Mouse (Mus musculus) bone marrow, adult 2 months (tissue): ENCODE results near the gene H2-M10.1. TPM values are rescaled to one million over a fixed set of nuclear protein-coding genes. Genes with fewer than 3 reads are reported as not detected.
"Not testable (repeated sequence)": the region's sequence is repeated elsewhere in the genome, so short reads cannot be mapped to it uniquely, and the experiment has no call there.

Source experiments
- H3K27ac ChIP-seq: fragments of 200-500 bp; 2 replicates; pipeline ENCODE4 v1.5.1; 2012; ENCODE audit warnings: low read depth, mild to moderate bottlenecking, control low read depth, inconsistent platforms, low read length; ENCODE audit not compliant: control insufficient read depth, poor library complexity, insufficient read depth
- H3K4me1 ChIP-seq: fragments of 200-500 bp; 2 replicates; pipeline ENCODE4 v1.6.1; 2011; ENCODE audit warnings: low read length; ENCODE audit not compliant: control insufficient read depth, insufficient read depth
- H3K4me3 ChIP-seq: fragments of 200-500 bp; replicated peaks from 2 replicates; pipeline ENCODE3; 2011; ENCODE audit warnings: mild to moderate bottlenecking, low read depth, low read length, control low read depth; ENCODE audit not compliant: control insufficient read depth
- CTCF ChIP-seq: fragments of 200-500 bp; IDR thresholded peaks from 2 replicates; pipeline ENCODE4 v1.5.1; 2011; ENCODE audit warnings: low read length, control low read depth; ENCODE audit not compliant: control insufficient read depth, insufficient read depth
- POLR2A ChIP-seq: fragments of 200-500 bp; IDR thresholded peaks from 2 replicates; pipeline ENCODE4 v1.6.1; 2011; ENCODE audit warnings: low read depth, mild to moderate bottlenecking, control low read depth, low read length, borderline replicate concordance; ENCODE audit not compliant: control insufficient read depth
- WGBS: fragments of 180-500 bp; shearing (Covaris S2); methylation state at CpG from one replicate; pipeline ENCODE4 v1.1.7; 2018; 5-methylcytosine and 5-hydroxymethylcytosine counted together
- polyA plus RNA-seq: library from polyadenylated mRNA; stranded (reverse); fragments of >200 nt; gene quantifications from 2 replicates; pipeline ENCODE4 v1.2.4, GENCODE M21; 2011; ENCODE audit warnings: low replicate concordance; ENCODE audit not compliant: missing spikeins, insufficient read depth, insufficient read length

Gene H2-M10.1
- not detected in 2 replicates for polyA plus RNA-seq

DNA sequence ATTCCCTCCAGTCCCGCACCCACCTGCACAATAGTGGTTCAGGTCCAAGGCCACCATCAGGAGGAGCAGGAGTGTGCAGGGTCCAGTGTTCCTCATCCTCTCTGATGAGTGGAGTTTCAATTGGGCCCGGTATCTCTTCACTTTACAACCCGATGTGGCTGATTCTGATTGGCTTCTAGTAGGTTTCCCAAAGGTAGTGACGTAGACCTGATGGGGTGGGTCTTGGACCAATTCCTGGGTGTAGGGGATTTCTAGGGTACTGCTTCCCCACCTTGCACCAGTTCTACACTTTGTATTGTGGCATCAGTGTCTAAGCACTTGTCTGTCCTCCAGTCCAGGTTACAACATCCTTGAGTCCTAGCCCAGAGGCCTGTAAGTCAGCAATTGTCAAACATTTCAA is at the start of gene H2-M10.1:
Gene H2-M10.1 (minus strand): TSS at position 101 of the 400 bp plus-strand sequence.
- Histone ChIP-seq H3K27ac (no peak within 1 kb of the TSS), H3K4me3 (no peak within 1 kb of the TSS), H3K4me1 (no peaks in the 10 kb centered on the region)
- no peak for TF ChIP-seq POLR2A
- no peak for TF ChIP-seq CTCF
- 86% methylated on average over 4 of the region's 4 CpGs for WGBS

DNA sequence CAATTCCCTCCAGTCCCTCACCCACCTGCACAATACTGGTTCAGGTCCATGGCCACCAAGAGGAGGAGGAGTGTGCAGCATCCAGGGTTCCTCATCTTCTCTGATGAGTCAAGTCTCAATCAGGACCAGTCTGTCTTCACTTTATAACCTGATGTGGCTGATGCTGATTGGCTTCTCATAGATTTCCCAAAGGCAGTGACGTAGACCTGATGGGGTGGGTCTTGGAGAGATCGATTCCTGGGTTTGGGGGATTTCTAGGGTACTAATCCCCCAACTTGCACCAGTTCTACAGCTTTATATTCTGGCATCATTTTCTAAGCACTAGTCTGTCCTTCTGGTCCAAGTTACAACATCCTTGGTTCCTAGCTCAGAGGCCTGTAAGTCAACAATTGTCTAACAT is 42.4 kb upstream of the H2-M10.1 start, which contains the start of gene H2-M10.3:
Gene H2-M10.3 (minus strand): TSS at position 101 of the 400 bp plus-strand sequence.
- H3K27ac ChIP-seq, H3K4me3 ChIP-seq, H3K4me1 ChIP-seq: not testable (repeated sequence)
- 78% methylated on average over 2 of the region's 2 CpGs for WGBS

GRCm38 (mm10) chr17:36362404-36362803 is 36.4 kb upstream of the H2-M10.1 start:
- H3K4me1 ChIP-seq, H3K4me3 ChIP-seq, H3K27ac ChIP-seq: not testable (repeated sequence)

DNA sequence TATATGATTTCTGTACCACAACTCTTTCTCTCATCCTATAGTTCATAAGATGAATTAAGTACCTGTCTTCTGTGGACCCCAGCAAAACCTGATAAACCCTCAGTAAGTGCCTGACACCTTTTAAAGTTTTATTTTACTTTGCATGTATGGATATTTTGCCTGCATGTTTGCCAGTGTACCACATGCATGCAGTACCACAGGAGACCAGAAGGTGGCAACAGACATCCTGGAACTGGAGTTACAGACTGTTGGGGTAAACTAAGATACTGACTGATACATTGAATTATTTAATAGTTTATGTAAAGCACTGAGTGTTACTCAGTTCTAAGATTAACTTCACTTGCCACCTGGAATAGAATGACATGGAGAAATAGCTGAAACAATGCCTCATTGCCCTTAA is 31.6 kb upstream of the H2-M10.1 start:
- not testable (repeated sequence) for H3K4me1 ChIP-seq, H3K27ac ChIP-seq, H3K4me3 ChIP-seq
- TF ChIP-seq CTCF: peak; percentile 39; the same call in 1 of the 2 replicates

- H3K4me1 ChIP-seq: no peaks in the 10 kb centered on the region
- WGBS: 39% methylated on average over 3 of the region's 3 CpGs
- H3K4me3 ChIP-seq: no peak overlapping the region
- no peak overlapping the region for H3K27ac ChIP-seq
- TF ChIP-seq POLR2A (no peak), CTCF (no peak)
These were observed 29.8 kb upstream of the H2-M10.1 start for GRCm38 (mm10) chr17:36355763-36356162.

DNA sequence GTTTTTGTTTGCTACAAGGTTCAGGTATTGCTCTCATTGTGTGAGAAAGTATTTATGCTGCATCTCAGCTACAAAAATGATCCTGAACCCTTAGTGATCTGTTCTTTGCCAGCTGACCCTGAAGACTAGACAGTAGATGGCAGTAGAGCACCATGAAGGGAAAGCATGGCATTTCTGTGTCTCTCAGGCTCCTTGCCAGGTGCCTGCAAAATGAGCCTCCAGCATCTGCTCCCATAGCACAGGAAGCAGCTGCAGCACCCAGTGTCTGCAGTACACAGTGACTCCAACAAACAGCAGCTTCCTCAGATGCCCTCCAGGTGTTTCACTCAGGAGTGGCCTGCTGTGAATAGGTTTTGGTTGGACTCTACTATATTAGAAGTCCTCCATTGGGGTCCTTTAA is 29.4 kb upstream of the H2-M10.1 start:
- not testable (repeated sequence) for H3K4me1 ChIP-seq, H3K4me3 ChIP-seq, H3K27ac ChIP-seq
- TF ChIP-seq CTCF: peak; percentile 35; the same call in 1 of the 2 replicates

DNA sequence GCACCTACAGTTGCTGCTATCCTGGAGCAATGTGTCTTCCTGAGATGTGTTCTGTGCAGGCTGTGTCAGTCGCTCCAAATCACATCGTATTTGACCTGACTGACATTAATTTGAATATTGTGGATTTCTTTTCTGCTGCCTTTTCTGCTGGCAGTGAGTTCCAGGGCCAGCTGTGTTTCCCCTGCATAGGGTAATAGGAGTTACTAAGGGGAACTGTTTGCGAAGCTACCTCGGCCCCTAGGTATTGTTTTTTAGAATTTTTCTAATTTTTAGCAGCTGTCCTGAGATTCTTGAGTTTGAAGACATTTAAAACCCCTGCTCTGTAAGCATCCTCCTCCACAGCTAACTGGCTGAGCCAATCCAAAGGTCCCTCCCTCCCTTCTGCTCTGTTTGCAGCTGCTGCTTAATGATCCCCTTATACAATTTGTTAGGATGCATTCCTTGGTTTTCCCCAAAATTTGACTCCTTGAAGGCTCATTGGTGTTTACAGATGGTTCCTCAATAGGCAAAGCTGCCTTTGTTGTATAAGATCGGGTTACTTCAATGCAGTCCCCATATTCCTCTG is 10.2 kb downstream of the H2-M10.1 start:
- H3K4me3 ChIP-seq: no peak overlapping the region
- H3K4me1 ChIP-seq: no peaks in the 10 kb centered on the region
- H3K27ac ChIP-seq: no peak overlapping the region
- 32% methylated on average over 5 of the region's 5 CpGs for WGBS
- no peak for TF ChIP-seq POLR2A

DNA sequence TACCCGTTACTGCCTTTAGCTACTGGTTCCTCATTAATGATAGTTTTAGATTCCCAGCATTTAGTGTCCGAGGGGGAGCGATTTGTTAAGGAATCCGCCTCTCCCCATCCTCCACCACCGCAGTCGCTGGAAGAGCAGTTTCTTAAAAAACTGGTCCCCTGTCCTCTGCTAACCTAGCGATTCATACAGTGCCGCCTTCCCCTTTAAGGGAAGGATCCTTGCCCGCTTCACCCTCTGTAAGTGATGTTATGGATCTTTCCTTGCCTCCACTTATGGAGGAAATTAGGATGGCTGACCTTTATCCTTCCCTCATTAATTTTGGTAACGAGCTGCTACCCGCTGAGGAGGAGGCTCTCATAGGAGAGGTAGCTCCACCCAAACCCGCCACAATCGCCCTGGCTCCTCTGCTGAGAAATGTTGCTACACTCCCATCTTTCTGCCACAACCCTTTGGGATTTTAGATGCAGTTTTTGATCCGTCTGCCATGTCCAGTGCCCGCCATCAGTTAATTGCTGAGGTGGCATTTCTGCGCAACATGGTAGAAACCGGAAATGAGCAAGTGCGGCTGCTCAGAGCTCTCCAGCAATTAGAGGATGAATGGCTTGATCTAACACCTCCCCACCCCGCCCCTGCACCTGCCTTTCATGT is 10.8 kb downstream of the H2-M10.1 start:
- no peak for TF ChIP-seq POLR2A
- no peak for TF ChIP-seq CTCF
- peak overlapping the region; percentile 58 for H3K4me3 ChIP-seq
- WGBS: under 1% methylated on average over 19 of the region's 19 CpGs
- H3K4me1 ChIP-seq: no peaks in the 10 kb centered on the region
- H3K27ac ChIP-seq: no peak overlapping the region

- Histone ChIP-seq H3K27ac (no peak overlapping the region), H3K4me3 (no peak overlapping the region), H3K4me1 (no peaks in the 10 kb centered on the region)
- WGBS: 9% methylated on average over 9 of the region's 9 CpGs
- TF ChIP-seq POLR2A (no peak), CTCF (no peak)
These were observed 11.4 kb downstream of the H2-M10.1 start for GRCm38 (mm10) chr17:36314511-36314910.
